Mouse (Mus musculus): ENCODE measurements at regions not wholly inside any gene's neighbourhood (a gene's known extent, or its start where the extent isn't known, plus 50 kb on each side); places are given as distances from the start of the nearest gene placed in this dataset.

GRCm38 (mm10) chr8:95966430-95966829 lies 78.1 kb upstream of the Got2 start:
- no peaks in the 10 kb centered on the region for H3K27me3 ChIP-seq (ENCODE audit: control insufficient read depth, insufficient read depth, low read length)
- no peak overlapping the region for H3K27ac ChIP-seq (replicated peaks; ENCODE audit: low read depth, low read length)
- H3K9ac ChIP-seq (ENCODE audit: low read depth, low read length, severe bottlenecking), result no peak overlapping the region
- H3K9me3 ChIP-seq (ENCODE audit: control insufficient read depth, low read length), result no peaks in the 10 kb centered on the region
- no peaks in the 10 kb centered on the region for H3K36me3 ChIP-seq (ENCODE audit: control insufficient read depth, insufficient read depth, low read length)
- ATAC-seq (ENCODE audit: low FRiP score, low read depth), result no peak
- 65% methylated on average over 1 of the region's 1 CpGs for WGBS
- no peaks in the 10 kb centered on the region for H3K4me1 ChIP-seq (ENCODE audit: control insufficient read depth, insufficient read depth, low read length)
- H3K4me2 ChIP-seq (replicated peaks; ENCODE audit: low read depth, low read length, severe bottlenecking), result no peak overlapping the region
- DNase-seq (ENCODE audit: low spot score), result no peak
- H3K4me3 ChIP-seq (replicated peaks; ENCODE audit: low read length), result no peak overlapping the region
- no peak for TF ChIP-seq POLR2A (IDR thresholded peaks at IDR 0.05; ENCODE audit: borderline replicate concordance, extremely low read depth, insufficient read depth, insufficient read length)

GRCm38 (mm10) chr8:95952257-95952656 lies 63.9 kb upstream of the Got2 start:
- DNase-seq (ENCODE audit: low spot score) (no peak), ATAC-seq (ENCODE audit: low FRiP score, low read depth) (peak; percentile 60; the same call in 1 of the 2 replicates)
- Histone ChIP-seq H3K9ac (ENCODE audit: low read depth, low read length, severe bottlenecking) (no peak overlapping the region), H3K27me3 (ENCODE audit: control insufficient read depth, insufficient read depth, low read length) (0 out of 2 replicates have a peak, but pooled peaks cover 5% of the 10 kb centered on the region), H3K27ac (replicated peaks; ENCODE audit: low read depth, low read length) (no peak overlapping the region), H3K4me2 (replicated peaks; ENCODE audit: low read depth, low read length, severe bottlenecking) (peak overlapping the region; percentile 41; the same call in 1 of the 2 replicates), H3K36me3 (ENCODE audit: control insufficient read depth, insufficient read depth, low read length) (no peaks in the 10 kb centered on the region), H3K9me3 (ENCODE audit: control insufficient read depth, low read length) (no peaks in the 10 kb centered on the region), H3K4me3 (replicated peaks; ENCODE audit: low read length) (peak overlapping the region; percentile 28), H3K4me1 (ENCODE audit: control insufficient read depth, insufficient read depth, low read length) (no peaks in the 10 kb centered on the region)
- WGBS, result 36% methylated on average over 10 of the region's 10 CpGs
- no peak for TF ChIP-seq POLR2A (IDR thresholded peaks at IDR 0.05; ENCODE audit: borderline replicate concordance, extremely low read depth, insufficient read depth, insufficient read length)

- no peaks in the 10 kb centered on the region for H3K36me3 ChIP-seq (ENCODE audit: control insufficient read depth, insufficient read depth, low read length)
- H3K9ac ChIP-seq (ENCODE audit: low read depth, low read length, severe bottlenecking), result peak overlapping the region; percentile 38; the same call in 1 of the 2 replicates
- no peaks in the 10 kb centered on the region for H3K4me1 ChIP-seq (ENCODE audit: control insufficient read depth, insufficient read depth, low read length)
- ATAC-seq (ENCODE audit: low FRiP score, low read depth), result peak; percentile 84; the same call in 1 of the 2 replicates
- no peak overlapping the region for H3K27ac ChIP-seq (replicated peaks; ENCODE audit: low read depth, low read length)
- H3K9me3 ChIP-seq (ENCODE audit: control insufficient read depth, low read length), result no peaks in the 10 kb centered on the region
- peak overlapping the region; percentile 41 for H3K4me2 ChIP-seq (replicated peaks; ENCODE audit: low read depth, low read length, severe bottlenecking)
- 0 out of 2 replicates have a peak, but pooled peaks cover 5% of the 10 kb centered on the region for H3K27me3 ChIP-seq (ENCODE audit: control insufficient read depth, insufficient read depth, low read length)
- under 1% methylated on average over 17 of the region's 17 CpGs for WGBS
- peak; percentile 91 for DNase-seq (ENCODE audit: low spot score)
- TF ChIP-seq POLR2A (IDR thresholded peaks at IDR 0.05; ENCODE audit: borderline replicate concordance, extremely low read depth, insufficient read depth, insufficient read length), result no peak
- peak overlapping the region; percentile 28 for H3K4me3 ChIP-seq (replicated peaks; ENCODE audit: low read length)
These were observed 63.4 kb upstream of the Got2 start for GRCm38 (mm10) chr8:95951794-95952193.
